Mouse (Mus musculus): ENCODE measurements around the gene Exosc7.

Exosc7 gene

DNA sequence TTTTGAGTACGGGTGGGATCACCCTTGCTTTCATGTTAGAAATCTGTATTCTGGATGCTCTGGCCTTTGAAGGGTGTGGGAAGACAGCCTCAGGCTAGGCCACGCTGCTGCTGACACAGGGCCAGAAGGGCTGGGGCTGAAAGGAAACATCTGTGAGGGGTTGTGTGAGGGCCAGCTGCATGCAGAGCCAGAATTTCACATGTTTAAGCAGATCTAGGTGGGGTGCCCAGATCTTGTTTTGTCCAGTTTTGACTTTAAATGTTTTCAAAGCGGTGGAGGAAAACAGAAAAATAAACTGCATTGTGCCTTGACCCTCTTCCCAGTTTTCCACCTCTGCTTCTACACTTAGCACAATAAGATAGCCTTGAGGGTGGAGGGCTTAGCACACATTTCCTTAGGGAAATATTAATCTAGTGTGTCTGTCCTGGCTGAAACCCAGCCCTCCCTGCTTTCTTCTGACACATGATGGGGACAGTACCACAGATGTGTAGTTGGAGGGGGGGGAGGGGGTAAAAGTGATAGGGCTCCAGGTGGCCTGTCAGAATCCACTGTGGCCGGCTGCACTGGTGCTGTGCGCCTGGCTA, 26.0 kb downstream of the Exosc7 start:
- no peak for DNase-seq (ENCODE audit: low spot score in 2 of 2)

DNA sequence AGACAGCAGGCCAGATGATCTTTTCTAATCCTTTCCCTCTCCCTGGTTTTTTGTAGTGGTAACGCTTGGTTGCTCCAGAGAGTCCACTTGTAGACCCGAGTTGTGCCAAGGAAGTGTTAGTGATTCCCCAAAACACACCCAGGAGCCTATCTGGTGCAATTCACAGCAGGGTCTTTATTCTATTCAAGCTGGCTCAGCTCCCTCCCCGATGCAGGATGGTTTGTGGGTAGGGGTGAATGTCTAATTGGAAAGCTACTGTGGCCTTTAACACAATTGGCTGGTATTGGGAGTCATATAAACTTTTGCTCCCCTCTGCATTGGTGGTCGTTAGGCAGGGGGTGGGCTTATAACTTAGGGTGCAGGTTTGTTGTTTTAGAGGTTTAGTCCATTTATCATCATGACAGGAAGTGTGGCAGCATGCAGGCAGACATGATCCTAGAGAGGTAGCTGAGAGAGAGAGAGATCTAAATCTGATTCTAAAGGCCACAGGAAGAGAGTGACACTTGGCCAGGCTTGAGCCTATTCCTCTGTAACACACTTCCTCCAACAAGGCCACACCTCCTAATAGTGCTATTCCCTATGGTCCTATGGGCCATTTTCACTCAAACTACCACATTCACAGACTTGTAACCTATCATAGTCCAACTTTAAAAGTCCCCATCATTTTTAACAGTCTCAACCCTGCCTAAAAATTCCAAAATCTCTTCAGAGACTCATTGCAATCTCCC, 27.0 kb downstream of the Exosc7 start:
- DNase-seq (ENCODE audit: low spot score in 2 of 2), result no peak

DNA sequence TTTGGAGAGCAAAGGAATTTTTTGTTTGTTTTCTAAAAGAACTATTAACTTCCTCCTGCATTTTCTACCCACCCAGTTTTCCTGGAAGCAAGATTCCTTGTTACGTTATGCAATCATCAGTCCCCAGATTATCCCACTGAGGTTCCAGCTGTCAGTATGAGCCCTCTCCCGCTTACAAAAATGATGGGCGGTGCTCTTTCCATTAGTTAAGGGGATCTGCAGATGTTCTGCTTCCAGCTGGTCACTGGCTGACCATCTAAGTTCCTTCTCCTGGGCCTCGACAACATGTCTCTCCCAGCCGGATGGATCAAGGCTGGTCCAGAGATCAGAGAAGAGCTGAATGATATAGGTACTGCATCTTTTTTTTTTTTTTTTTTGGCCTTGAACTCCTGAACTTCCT, 35.4 kb downstream of the Exosc7 start:
- DNase-seq (ENCODE audit: low spot score in 2 of 2), result no peak

DNA sequence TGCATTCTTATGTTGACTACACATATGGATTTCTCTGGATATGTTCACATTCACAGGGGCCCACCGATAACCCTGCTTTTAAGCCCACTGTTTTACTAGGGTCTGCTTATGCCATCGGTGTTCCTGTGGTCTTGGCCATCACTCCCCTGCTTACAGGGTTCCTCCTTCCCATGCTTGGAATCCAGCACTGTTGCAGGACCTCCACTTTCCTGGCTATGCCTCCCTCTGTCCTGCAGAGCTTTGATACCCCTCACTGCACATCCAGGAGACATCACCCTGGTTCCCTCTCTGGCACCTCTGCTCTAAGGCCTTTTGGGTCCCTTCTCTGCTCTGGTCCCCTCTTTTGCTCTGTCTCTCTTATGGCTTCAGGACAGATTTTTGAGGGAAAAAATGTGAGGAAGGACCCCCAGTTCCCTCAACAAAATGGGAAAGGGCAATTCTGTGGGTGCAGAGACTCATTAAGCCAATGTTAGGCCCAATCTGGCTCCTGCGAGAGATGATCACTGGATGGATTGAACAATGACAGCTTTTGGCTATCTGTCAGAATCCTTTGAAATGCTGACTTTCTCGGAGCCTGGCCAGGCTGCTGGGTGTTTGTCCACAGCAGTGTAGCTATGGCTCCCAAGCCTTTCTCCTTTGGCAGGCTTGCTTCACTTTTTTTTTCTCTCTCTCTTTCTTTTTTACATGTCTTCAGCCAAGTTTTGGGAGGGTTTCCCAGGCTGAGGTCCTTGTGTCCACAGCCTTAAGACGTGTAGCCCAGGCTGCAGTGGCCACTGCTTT, 37.4 kb downstream of the Exosc7 start, which contains the start of gene Clec3b:
Gene Clec3b (plus strand): TSS at position 706 of the 780 bp plus-strand sequence.
- peak; percentile 53 to 60 for DNase-seq (ENCODE audit: low spot score in 2 of 2)

DNA sequence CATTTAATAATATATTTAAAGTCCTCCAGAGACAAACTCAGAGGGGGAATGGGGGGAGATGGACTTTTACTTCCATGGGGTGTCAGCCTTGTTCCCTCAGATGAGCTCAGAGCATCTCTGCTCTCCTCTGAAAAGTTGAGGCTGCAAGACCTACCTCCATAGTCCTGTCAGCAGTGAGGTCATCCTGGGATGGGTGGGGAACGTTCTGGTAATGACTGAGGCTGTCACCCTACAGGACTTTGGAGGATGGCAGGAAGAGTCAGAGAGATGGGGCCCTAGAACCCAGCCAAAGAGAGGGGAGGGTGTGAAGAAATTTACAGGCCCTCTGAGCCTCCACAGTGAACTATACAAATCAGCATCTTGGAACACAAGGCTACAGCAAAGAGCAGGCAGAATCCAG, 38.5 kb downstream of the Exosc7 start:
- no peak for DNase-seq (ENCODE audit: low spot score in 2 of 2)

DNA sequence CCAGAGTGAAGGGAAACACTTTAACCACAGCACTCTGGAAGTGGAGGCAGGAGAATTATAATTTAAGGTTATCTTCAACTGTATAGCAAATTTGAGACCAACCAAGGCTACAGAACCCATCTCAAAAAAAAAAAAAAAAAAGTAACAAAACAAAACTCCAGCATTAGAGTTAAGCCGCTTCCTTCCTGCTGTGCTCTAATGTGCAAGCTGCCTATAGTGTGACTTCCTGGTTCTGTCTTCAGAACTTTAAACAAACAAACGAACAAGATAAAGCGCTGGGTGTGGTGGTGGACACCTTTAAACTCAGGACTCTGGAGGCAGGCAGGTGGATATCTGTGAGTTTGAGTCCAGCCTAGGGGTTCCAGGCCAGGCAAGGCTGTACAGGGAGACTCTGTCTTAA, 39.0 kb downstream of the Exosc7 start:
- no peak for DNase-seq (ENCODE audit: low spot score in 2 of 2)

DNA sequence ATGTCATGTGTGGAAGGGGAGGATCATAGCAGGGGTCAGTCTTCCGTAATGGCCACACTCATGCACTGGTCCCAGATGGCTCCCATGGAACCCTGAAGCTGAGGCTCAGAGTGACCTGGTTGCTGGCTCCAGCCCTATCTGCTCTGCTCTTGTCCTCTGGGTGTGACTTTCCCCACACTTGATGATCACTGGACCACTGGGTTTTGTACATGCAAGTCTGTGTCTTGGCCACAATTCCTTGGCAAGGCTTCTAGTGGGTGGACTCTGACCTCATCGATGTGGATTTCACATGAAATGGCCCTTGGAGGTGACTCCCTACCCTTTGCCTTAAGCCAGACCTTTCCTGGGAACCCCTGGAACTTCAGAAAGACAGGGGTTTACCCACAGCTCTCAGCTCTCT, 40.1 kb downstream of the Exosc7 start:
- no peak for DNase-seq (ENCODE audit: low spot score in 2 of 2)

DNA sequence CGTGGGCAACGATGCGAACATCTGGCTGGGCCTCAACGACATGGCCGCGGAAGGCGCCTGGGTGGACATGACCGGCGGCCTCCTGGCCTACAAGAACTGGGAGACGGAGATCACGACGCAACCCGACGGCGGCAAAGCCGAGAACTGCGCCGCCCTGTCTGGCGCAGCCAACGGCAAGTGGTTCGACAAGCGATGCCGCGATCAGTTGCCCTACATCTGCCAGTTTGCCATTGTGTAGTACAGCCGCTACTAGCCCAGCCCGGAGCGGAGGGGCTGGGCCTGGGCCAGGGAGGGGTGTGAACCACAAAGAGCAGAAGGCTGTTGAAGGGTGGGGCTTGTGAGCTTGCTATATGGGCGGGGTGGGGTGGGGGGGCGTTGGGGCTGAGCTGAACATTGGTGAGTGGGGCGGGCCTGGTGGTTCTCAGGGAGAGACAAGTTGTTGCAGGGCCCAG, 43.9 kb downstream of the Exosc7 start:
- peak; percentile 70 for DNase-seq (ENCODE audit: low spot score in 2 of 2)

DNA sequence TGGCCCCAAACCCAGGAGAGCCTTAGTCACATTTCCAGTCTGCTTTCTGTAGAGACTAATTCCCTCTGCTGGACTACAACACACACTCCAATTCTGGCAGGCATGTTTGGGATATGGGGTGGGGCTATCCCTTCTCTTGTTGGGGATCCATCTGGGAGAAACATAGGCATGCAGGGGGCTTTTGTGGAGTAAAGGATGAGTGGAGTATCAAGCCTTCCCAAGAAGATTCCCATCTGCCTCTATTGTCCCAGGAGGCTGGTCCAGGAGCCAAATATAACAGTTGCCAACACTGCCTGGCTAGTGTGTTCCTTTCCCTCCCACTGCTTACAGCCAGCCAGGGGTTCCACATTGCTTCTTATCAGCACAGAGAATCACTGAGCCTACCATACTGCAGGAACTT, 44.7 kb downstream of the Exosc7 start:
- DNase-seq (ENCODE audit: low spot score in 2 of 2), result peak; percentile 32 to 36

DNA sequence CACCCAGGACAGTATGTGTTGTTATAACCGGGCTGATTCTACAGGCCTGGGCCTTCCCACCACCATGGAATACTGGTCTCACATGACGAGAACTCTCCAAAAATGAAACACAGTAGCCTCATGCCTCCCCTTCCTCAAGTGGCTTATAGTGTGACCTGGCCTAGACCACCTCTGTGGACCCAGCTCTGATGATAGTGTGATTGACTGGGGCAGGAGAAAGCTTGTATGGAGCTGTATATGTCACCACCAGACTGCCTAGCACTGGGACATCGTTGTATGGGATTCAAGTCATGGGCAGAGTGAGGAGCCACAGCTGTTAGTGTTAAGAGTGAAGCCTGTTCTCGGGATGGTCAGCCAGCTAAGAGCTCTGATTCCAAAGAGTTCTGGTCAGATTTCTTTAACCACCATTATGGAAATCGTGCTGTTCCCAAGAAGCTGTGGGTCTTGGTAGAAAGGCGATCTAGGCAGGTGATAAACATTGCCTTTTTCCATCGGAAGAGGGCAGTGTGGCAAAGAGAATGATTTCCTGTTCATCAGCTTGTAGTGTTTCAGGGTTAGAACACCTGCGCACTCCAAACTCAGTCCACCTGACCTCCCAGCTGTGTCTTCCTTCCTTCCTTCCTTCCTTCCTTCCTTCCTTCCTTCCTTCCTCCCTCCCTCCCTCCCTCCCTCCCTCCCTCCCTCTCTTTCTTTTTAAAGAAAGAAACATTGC, 45.3 kb downstream of the Exosc7 start:
- peak in 1 of 2 experiments; percentile 49 for DNase-seq (ENCODE audit: low spot score in 2 of 2)

DNA sequence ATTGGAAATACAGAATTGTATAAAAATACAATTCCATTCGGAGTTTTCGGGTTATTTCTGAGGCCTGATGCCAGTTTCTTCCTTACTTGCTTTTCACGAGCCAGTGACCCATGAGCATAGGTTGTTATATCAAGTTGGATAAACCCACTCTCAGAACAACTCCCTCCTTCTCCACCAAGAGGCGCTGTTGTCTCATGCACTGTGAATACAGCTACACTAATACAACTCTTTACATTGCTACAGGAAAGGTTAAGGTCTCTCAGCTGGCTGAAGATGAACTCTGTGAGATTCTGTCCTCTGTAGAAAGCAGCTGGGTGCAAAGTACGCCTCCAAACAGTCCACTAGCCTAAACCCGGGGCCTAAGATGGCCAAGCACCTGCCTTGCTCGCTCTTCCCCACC, 46.3 kb downstream of the Exosc7 start:
- peak; percentile 83 to 86 for DNase-seq (ENCODE audit: low spot score in 2 of 2)

DNA sequence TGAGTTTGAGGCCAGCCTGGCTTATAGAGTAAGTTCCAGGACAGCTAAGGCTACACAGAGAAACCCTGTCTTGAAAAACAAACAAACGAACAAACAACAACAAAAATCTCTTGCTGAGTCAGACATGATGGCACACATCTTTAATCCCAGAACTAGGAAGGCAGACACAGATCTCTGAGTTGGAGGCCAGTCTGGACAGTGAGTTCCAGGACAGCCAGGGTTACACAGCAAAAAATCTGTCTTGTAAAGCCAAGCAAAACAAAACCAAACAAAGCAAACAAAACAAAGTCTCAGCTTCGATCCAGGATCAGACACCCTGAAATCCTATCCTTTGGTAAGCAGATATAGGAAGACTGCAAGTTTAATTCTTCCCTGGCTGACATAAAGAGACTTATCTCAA, 48.8 kb downstream of the Exosc7 start:
- no peak for DNase-seq (ENCODE audit: low spot score in 2 of 2)

DNA sequence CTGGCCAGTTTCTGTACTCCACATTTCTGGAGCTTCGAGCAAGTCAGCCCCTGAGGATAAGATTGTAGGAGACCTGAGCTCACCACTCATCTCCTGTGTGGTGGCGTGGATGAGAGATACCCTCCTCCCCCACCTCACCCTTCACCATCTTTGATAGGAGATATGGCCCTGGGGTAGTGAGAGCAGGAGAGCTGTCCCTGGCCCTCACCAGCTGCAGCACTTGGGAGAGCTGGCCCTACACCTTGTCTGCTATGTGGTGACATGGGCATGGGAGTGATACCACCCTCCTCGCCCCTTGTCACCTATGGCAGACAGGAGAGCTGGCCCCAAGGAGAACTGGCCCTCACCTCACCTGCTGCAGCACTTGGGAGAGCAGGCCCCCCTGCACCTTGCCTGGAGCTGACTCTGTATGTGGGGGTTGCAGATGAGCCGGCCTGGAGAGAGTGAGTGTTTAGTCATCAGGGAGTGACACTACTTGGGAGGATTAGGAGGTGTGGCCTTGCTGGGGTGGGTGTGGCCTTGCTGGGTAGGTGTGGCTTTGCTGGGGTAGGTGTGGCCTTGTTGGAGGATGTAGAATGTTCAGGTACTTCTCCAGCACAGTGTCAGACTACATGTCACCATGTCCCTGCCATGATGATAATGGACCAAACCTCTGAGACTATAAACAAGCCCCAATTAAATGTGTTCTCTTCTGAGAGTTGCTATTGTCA, 50.1 kb downstream of the Exosc7 start:
- DNase-seq (ENCODE audit: low spot score in 2 of 2), result no peak

DNA sequence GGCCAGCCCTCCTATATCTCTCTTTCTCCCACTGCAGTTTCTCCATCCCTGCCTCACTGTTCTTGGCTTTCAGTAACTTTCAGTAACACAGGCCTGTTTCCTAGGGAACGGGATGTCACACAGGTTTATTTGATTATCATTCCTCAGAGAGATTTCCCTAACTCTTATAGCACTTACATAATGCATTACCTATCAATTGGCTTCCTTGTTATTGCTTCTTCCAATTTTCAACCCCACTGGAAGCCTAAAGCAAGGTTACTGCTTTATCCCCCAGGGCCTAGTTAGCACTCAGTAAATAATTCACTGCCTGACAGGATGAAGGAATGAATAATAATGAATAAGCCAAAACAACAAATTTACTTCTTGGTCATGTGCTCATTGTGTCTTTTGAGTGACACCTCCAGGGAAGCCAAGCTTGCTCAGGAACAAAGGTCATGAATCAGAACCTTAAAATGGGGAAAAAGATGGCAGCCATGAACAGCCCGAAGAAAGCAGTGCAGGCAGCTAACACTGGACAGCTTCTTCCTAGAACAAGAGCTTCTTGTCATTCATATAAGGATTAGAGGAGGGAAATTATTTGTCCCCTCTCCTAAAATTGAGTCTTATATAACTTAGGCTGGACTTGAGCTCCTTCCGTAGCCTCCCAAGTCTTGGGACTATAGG, 52.9 kb downstream of the Exosc7 start:
- DNase-seq (ENCODE audit: low spot score in 2 of 2), result no peak

DNA sequence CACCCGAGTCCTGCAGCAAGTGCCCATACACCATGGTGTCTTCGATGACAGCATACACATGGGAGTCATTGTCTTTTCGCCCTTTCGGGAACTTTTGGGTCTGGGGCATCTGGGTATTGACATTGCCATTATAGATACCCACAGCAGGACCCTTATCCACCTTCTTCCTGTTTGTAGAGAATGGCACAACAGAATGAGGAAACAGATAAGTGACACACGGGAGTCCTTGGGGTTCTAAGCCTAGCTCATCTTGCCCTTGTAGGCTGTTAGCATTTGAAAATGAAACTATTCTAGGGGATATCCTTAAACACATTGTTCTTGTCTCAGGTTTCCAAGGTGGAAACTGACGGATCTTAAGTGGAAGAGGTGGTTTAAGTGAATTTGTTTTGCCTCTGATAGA, 60.7 kb downstream of the Exosc7 start:
- no peak for DNase-seq (ENCODE audit: low spot score in 2 of 2)

DNA sequence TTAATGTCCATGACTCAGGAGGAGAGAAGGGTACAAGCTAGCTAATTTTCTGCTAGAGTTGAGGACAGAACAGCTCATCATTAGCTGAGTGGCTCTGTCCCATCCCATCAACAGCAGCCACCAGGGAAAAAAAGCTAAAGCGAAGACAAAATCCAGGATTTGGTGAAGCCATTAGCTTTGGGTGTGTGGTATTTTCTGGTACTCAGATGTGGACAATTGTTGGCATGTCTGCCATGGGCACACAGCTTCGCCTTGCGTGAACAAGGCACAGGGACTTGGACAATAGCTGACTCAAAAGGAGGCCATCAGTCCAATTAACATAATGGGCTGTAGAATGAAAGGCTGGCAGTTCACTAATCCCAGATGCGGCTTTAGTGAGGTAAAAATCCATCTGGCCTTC, 61.3 kb downstream of the Exosc7 start:
- no peak for DNase-seq (ENCODE audit: low spot score in 2 of 2)

DNA sequence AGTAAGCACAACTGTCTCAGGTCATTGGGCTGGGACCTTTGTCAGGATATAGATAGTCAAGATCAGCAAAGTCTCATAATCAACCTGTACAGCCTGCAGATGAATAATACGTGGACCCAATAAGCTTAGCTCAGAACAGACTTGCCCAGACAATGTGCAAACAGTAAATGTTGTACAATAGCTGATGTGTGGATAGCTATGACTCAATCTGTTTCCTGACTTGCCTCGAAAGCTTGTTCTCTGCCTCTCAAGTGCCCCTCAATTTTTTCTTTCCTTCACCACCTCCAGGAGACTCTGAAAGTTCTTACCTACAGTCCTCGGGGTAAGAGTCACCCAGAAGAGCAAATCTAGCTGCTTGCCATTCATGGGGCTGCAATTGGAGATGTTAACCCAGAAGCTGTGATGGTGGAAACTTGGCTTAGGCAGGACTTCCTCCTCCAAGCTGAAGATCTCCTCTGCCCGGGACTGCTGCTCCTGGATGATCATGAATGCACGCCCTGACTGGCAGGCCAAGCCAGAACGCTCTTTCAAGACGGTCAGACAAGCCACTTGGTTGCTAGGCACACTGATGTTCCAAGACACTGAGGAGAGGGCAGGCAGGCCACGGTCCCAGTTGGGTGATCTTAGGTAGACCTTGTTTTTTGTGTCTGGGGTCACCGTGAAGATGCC, 64.5 kb downstream of the Exosc7 start:
- no peak for DNase-seq (ENCODE audit: low spot score in 2 of 2)

DNA sequence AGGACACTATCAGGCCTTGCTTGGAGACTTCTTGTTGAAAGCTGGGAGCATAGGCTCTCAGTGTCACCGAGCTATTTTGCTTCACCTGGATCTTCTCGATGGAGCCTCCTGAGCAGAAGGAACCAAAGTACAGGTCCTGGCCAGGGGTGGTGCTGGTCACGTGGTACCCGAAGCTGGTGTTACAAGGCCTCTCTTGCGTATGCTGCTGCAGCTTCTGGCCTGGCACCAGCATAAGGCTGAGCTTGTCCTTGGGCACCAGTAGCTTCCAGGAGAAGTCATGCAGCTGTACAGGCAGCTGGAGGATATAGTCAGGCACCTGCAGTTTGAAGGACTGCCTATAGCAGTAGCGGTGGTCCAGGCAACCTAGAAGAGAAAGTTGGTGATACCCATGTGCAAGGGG, 67.0 kb downstream of the Exosc7 start:
- no peak for DNase-seq (ENCODE audit: low spot score in 2 of 2)

DNA sequence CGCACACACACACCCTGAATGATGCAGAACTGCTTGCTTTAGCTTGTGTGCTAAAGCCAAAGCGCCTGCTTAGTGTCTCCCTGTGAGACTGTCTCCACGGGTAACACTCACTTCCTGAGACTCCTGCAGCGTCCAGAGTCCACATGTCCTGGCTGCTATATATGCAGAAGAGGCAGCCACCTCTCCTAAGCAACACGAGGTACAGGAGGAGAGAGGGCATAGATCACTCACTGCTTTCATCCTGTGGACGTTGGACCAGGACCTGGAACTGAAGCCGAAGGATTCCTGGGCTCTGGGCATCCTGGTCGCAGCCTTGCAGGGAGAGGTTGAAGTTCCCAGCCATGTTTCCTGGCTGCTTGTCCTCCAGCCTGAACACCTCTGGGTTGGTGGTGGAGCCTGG, 70.2 kb downstream of the Exosc7 start:
- DNase-seq (ENCODE audit: low spot score in 2 of 2), result peak in 1 of 2 experiments; percentile 29

DNA sequence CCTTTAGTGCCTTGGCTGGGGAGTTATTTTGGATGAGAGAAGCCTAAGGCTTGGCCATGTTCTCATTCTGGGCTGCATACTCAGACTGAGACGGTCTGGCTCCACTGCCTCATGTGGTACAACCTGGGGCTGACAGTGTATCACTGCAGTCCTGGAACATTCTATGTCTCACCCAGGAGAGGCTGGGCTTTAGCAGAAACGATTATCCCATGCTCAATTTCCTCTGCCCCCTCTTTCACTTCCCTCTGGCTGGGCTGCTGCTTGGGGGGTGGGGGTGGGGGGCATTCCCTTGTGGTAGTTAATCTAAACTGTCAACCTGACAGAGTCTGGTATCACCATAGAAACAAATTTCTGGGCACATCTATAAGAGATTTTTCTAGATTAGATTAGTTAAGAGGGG, 72.5 kb downstream of the Exosc7 start:
- no peak for DNase-seq (ENCODE audit: low spot score in 2 of 2)
